Mouse (Mus musculus): Measurements from ENCODE around the gene Dgkd. TPM values are rescaled to one million over a fixed set of nuclear protein-coding genes. Genes with fewer than 3 reads are reported as not detected.
A peak's percentile ranks its signal among the peaks of the same experiment; 100 is the strongest.
"Not testable (repeated sequence)": the region's sequence is repeated elsewhere in the genome, so short reads cannot be mapped to it uniquely, and the experiment has no call there.

Dgkd gene
- total RNA-seq (2021): 100 to 1,000 TPM; 104 to 118 TPM

- DNase-seq: peak; percentile 53 to 55
These were observed at the start of gene Dgkd for GRCm38 (mm10) chr1:87852892-87853600. Gene Dgkd (plus strand): TSS chr1:87853287.

- no peak for DNase-seq
These were observed 49.5 kb upstream of the Dgkd start, which contains the start of gene Sag for GRCm38 (mm10) chr1:87803576-87803975. Gene Sag (plus strand): TSS chr1:87803680.

GRCm38 (mm10) chr1:87807751-87808150 lies 45.3 kb upstream of the Dgkd start:
- no peak for DNase-seq

GRCm38 (mm10) chr1:87811391-87811790 lies 41.7 kb upstream of the Dgkd start:
- DNase-seq: no peak

- DNase-seq: no peak
These were observed 41.0 kb upstream of the Dgkd start for GRCm38 (mm10) chr1:87812061-87812460.

- peak; percentile 69 to 72 for DNase-seq
These were observed 39.9 kb upstream of the Dgkd start for GRCm38 (mm10) chr1:87813155-87813554.

GRCm38 (mm10) chr1:87813681-87814080 lies 39.4 kb upstream of the Dgkd start:
- peak; percentile 19 to 35 for DNase-seq

GRCm38 (mm10) chr1:87824420-87824995 lies 28.6 kb upstream of the Dgkd start:
- DNase-seq: no peak

GRCm38 (mm10) chr1:87825281-87825680 lies 27.8 kb upstream of the Dgkd start:
- no peak for DNase-seq

- no peak for DNase-seq
These were observed 27.1 kb upstream of the Dgkd start for GRCm38 (mm10) chr1:87825991-87826390.

- no peak for DNase-seq
These were observed 26.6 kb upstream of the Dgkd start for GRCm38 (mm10) chr1:87826474-87826873.

GRCm38 (mm10) chr1:87827476-87827875 lies 25.6 kb upstream of the Dgkd start:
- not testable (repeated sequence) for DNase-seq

- DNase-seq: no peak
These were observed 24.9 kb upstream of the Dgkd start for GRCm38 (mm10) chr1:87828185-87828584.

GRCm38 (mm10) chr1:87828926-87829580 lies 24.0 kb upstream of the Dgkd start:
- no peak for DNase-seq

GRCm38 (mm10) chr1:87829621-87830211 lies 23.4 kb upstream of the Dgkd start:
- no peak for DNase-seq

- no peak for DNase-seq
These were observed 16.6 kb upstream of the Dgkd start for GRCm38 (mm10) chr1:87836453-87836852.

- no peak for DNase-seq
These were observed 16.1 kb upstream of the Dgkd start for GRCm38 (mm10) chr1:87837018-87837417.

GRCm38 (mm10) chr1:87840411-87841208 lies 12.5 kb upstream of the Dgkd start:
- DNase-seq: no peak

- DNase-seq: no peak
These were observed 6.1 kb upstream of the Dgkd start for GRCm38 (mm10) chr1:87846801-87847474.

GRCm38 (mm10) chr1:87847475-87848168 lies 5.5 kb upstream of the Dgkd start:
- DNase-seq: no peak

Measured in layer of hippocampus, postnatal 36 days (tissue).